Mouse (Mus musculus): ENCODE measurements at regions not wholly inside any gene's neighbourhood (a gene's known extent, or its start where the extent isn't known, plus 50 kb on each side); places are given as distances from the start of the nearest gene placed in this dataset.

DNA sequence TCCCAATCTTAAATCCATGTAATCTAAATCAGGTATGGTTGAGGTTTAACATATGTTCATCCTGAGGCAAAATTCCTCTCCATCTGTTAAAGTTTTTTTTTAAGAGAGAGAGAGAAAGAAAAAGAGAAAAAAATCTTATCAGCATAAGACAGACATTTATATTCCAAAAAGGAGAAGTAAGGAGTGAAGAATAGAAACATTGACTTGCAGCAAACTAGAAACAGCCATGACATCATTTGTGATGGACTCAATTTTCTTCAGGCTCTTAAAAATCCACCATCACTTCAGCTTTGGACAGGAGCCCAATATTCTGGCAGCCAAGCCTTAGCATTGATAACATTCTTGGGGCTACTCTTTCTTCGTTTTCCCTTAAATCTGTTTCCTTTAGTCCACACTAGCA is 238.3 kb upstream of the Fam174a start:
- no peaks in the 10 kb centered on the region for H3K36me3 ChIP-seq (ENCODE audit: poor library complexity, severe bottlenecking)
- no peaks in the 10 kb centered on the region for H3K4me1 ChIP-seq
- no peak overlapping the region for H3K4me2 ChIP-seq
- H3K4me3 ChIP-seq: no peak overlapping the region
- H3K27me3 ChIP-seq: no peaks in the 10 kb centered on the region
- no peak for ATAC-seq
- H3K9me3 ChIP-seq (replicated peaks): no peaks in the 10 kb centered on the region
- no peak overlapping the region for H3K9ac ChIP-seq
- no peak overlapping the region for H3K27ac ChIP-seq
- WGBS: 78% methylated on average over 1 of the region's 1 CpGs

DNA sequence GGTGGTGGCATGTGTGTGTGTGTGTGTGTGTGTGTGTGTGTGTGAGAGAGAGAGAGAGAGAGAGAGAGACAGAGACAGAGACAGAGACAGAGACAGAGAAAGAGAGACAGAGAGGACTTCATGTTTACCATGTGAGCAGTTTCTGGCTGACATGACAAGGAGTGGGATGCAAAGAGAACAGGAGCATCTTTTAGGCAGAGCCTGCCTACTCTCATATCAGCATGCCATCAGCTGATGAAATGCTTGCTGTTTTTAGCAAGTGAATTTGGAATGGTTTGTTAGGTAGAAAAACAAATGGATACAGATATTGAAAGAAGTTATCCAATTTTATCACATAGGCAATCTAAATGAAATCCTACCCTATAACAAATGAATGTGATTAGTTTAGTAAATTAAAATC is 203.5 kb upstream of the Fam174a start:
- no peak overlapping the region for H3K4me2 ChIP-seq
- no peak overlapping the region for H3K9ac ChIP-seq
- H3K27me3 ChIP-seq: no peaks in the 10 kb centered on the region
- H3K4me1 ChIP-seq: no peaks in the 10 kb centered on the region
- H3K9me3 ChIP-seq (replicated peaks): no peaks in the 10 kb centered on the region
- no peak for ATAC-seq
- H3K4me3 ChIP-seq: no peak overlapping the region
- H3K36me3 ChIP-seq (ENCODE audit: poor library complexity, severe bottlenecking): no peaks in the 10 kb centered on the region
- no peak overlapping the region for H3K27ac ChIP-seq

DNA sequence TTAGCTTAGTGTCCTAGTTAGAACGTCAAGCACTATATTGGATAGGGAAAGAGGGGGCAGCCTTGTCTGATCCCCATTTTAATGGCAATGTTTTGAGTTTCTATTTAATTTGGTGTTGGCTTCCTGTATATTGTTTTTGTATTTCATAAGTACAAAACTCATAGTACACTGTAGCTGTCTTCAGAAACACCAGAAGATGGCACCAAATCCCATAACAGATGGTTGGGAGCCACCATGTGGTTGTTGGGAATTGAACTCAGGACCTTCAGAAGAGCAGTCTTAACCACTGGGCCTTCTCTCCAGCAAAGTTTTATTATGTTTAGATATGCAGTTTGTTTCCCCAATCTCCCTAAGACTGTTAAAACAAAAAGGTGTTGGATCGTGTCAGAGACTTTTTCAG is 199.9 kb upstream of the Fam174a start:
- no peak for ATAC-seq
- no peak overlapping the region for H3K4me2 ChIP-seq
- 92% methylated on average over 2 of the region's 2 CpGs for WGBS

DNA sequence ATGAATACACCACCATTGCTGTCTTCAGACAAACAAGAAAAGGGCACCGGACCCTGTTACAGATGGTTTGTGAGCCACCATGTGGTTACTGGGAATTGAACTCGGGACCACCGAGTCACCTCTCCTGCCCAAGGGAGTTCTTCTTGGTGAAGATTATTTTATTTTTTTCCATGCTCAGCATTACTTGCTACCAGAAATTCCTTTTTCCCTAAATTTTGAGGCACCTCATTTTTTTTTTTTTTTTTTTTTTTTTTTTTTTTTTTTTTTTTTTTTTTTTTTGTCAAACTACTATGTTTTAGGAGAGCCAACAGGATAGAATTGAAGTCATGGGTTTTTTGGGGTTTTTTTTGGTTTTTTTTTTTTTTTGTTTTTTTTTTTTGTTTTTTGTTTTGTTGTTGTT is 165.9 kb upstream of the Fam174a start:
- no peak overlapping the region for H3K4me2 ChIP-seq
- 92% methylated on average over 3 of the region's 3 CpGs for whole genome bisulfite sequencing
- ATAC-seq: no peak
- no peak overlapping the region for H3K4me3 ChIP-seq
- no peak overlapping the region for H3K9ac ChIP-seq
- H3K4me1 ChIP-seq: no peaks in the 10 kb centered on the region
- H3K27ac ChIP-seq: no peak overlapping the region
- no peaks in the 10 kb centered on the region for H3K9me3 ChIP-seq (replicated peaks)
- no peaks in the 10 kb centered on the region for H3K27me3 ChIP-seq
- no peaks in the 10 kb centered on the region for H3K36me3 ChIP-seq (ENCODE audit: poor library complexity, severe bottlenecking)

More for the DNA sequence above, 199.9 kb upstream of the Fam174a start:
- no peaks in the 10 kb centered on the region for H3K27me3 ChIP-seq
- no peaks in the 10 kb centered on the region for H3K36me3 ChIP-seq (ENCODE audit: poor library complexity, severe bottlenecking)
- H3K27ac ChIP-seq: no peak overlapping the region
- no peak overlapping the region for H3K9ac ChIP-seq
- H3K9me3 ChIP-seq (replicated peaks): no peaks in the 10 kb centered on the region
- H3K4me1 ChIP-seq: no peaks in the 10 kb centered on the region
- H3K4me3 ChIP-seq: no peak overlapping the region

DNA sequence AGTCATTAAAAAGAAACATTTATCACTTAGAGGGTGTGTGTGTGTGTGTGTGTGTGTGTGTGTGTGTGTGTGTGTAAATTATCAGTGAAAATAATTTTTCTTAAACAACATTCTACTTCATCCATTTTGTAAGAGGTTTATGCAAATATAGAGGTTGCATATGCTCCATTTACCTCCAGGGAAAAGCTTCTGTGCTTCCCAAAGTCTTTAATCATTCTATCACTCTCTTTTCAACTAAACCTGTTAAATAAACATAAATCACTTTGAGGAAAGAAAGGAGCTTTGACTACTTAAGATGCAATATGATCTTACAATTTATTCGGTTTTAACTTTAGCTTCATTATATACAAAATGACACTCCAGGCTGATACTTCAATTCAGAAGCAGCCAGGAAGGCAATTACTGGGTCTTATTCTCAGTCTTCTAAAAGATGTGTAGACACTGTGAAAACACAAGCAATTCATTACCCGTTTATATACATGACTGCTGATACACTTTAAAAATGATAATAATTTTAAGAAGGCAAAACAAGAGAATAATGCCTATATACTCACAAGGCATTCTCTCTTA is 139.3 kb upstream of the Fam174a start:
- Histone ChIP-seq H3K4me3 (no peak overlapping the region), H3K36me3 (ENCODE audit: poor library complexity, severe bottlenecking) (no peaks in the 10 kb centered on the region), H3K27ac (no peak overlapping the region), H3K27me3 (no peaks in the 10 kb centered on the region), H3K9me3 (replicated peaks) (no peaks in the 10 kb centered on the region; the same call in 1 of the 2 replicates), H3K4me1 (no peaks in the 10 kb centered on the region), H3K9ac (no peak overlapping the region), H3K4me2 (no peak overlapping the region)
- 67% methylated on average over 2 of the region's 2 CpGs for WGBS
- ATAC-seq: no peak

DNA sequence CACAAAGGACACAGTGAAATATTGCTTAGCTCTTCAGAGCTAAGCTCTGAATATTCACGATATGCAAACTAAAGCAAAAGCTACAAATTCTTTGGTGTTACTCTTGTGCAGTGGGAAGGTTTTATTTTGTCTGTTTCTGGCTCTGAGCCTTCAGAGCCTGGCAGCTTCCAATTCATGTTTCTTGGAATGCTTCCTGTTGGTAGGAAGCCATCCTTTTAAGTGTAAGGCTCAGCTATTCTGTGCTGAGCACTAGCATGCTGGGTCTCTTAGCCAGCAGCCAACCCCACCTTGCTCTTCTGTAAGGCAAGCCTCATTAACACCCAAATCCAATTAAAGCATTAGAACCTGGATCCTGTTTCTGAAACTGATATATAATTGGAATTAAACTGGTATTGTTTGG is 94.5 kb upstream of the Fam174a start:
- Histone ChIP-seq H3K27ac (no peak overlapping the region), H3K9me3 (replicated peaks) (no peaks in the 10 kb centered on the region), H3K4me2 (no peak overlapping the region), H3K4me3 (no peak overlapping the region), H3K9ac (no peak overlapping the region), H3K27me3 (peaks cover 2% of the 10 kb centered on the region; the same call in 1 of the 2 replicates), H3K4me1 (no peaks in the 10 kb centered on the region), H3K36me3 (ENCODE audit: poor library complexity, severe bottlenecking) (no peaks in the 10 kb centered on the region)
- peak; percentile 88 for ATAC-seq
- 62% methylated on average over 1 of the region's 1 CpGs for WGBS

DNA sequence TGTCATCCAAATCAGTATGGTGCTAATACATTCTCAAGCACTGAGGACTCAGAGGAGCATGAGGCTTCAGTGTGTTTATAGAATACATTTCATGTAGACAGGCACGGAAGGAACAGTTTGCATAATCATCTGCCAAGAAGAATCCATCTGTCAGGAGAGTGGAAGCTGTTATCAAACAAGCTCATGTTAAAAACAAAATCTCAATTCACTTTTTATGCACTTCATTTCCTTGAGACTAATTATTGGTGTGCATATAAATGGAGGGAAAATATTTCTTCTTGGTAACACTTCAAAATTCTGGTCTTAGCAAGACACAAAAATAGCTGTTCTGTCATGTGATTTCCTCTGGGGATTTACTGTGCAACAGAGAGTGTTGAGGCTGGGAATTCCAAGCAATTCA is 90.1 kb upstream of the Fam174a start:
- no peaks in the 10 kb centered on the region for H3K36me3 ChIP-seq (ENCODE audit: poor library complexity, severe bottlenecking)
- H3K9ac ChIP-seq: no peak overlapping the region
- no peaks in the 10 kb centered on the region for H3K4me1 ChIP-seq
- H3K27me3 ChIP-seq: peaks cover 2% of the 10 kb centered on the region; the same call in 1 of the 2 replicates
- WGBS: 63% methylated on average over 1 of the region's 1 CpGs
- no peak overlapping the region for H3K4me2 ChIP-seq
- H3K9me3 ChIP-seq (replicated peaks): no peaks in the 10 kb centered on the region
- no peak overlapping the region for H3K4me3 ChIP-seq
- H3K27ac ChIP-seq: no peak overlapping the region
- peak; percentile 93 for ATAC-seq

DNA sequence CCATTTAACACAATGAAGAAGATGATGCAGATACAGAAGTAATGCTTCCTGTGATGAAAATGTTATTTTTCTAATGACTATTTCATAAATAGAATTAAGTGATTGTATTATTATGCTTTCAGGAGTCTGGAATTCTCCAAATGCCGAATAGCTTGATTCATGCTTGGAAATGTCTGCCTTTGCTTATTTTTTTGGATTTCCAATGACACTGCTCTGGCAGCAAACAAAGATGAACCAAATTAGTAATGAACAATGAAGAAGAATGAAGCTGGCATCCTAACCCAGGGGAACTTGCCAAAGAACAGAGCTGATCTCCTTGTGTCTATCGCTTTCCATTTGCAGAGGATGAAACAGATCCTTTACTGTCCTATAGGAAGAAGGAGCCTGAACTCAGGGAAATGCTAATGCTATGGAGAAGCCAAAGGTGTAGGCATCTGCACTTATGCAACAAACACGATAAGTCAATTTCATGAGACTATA is 71.7 kb upstream of the Fam174a start:
- no peak for ATAC-seq
- Histone ChIP-seq H3K36me3 (ENCODE audit: poor library complexity, severe bottlenecking) (no peaks in the 10 kb centered on the region), H3K4me1 (no peaks in the 10 kb centered on the region), H3K4me3 (no peak overlapping the region), H3K27ac (no peak overlapping the region), H3K9me3 (replicated peaks) (no peaks in the 10 kb centered on the region), H3K4me2 (no peak overlapping the region), H3K9ac (no peak overlapping the region), H3K27me3 (no peaks in the 10 kb centered on the region)
- 92% methylated on average over 3 of the region's 3 CpGs for WGBS

All from forebrain, embryonic 13.5 days (tissue).